Mouse (Mus musculus) liver, embryonic 16.5 days (tissue): Measurements from ENCODE around the gene Mccc1. TPM values are rescaled to one million over a fixed set of nuclear protein-coding genes. Genes with fewer than 3 reads are reported as not detected.

Source experiments
- ATAC-seq: fragments of 200-750 bp; cut with Nextera tagmentation; 2 replicates; pipeline ENCODE4 v1.8.0; 2017; ENCODE audit warnings: low read depth, mild to moderate bottlenecking, moderate number of reproducible peaks, moderate library complexity
- H3K27ac ChIP-seq: fragments of 300-500 bp; sonication (generic); 2 replicates; pipeline ENCODE4 v1.5.1; 2014; ENCODE audit warnings: mild to moderate bottlenecking, low read length
- H3K27me3 ChIP-seq: fragments of 300-500 bp; sonication (generic); 2 replicates; pipeline ENCODE4 v1.6.1; 2014; ENCODE audit warnings: low read depth, low read length, mixed read lengths; ENCODE audit not compliant: control insufficient read depth, insufficient read depth
- H3K36me3 ChIP-seq: fragments of 300-500 bp; sonication (generic); 2 replicates; pipeline ENCODE4 v1.6.1; 2014; ENCODE audit warnings: mild to moderate bottlenecking; ENCODE audit not compliant: control insufficient read depth, insufficient read depth
- H3K4me1 ChIP-seq: fragments of 300-500 bp; sonication (generic); 2 replicates; pipeline ENCODE4 v1.6.1; 2014; ENCODE audit warnings: low read depth, low read length, mixed read lengths; ENCODE audit not compliant: control insufficient read depth
- H3K4me2 ChIP-seq: fragments of 300-500 bp; sonication (generic); 2 replicates; pipeline ENCODE4 v1.6.1; 2014; ENCODE audit warnings: low read depth, low read length, mixed read lengths
- H3K4me3 ChIP-seq: fragments of 300-500 bp; sonication (generic); 2 replicates; pipeline ENCODE4 v1.5.1; 2014; ENCODE audit warnings: low read depth, mild to moderate bottlenecking, low read length
- H3K9ac ChIP-seq: fragments of 300-500 bp; sonication (generic); 2 replicates; pipeline ENCODE4 v1.6.1; 2014; ENCODE audit warnings: low read depth, low read length
- H3K9me3 ChIP-seq: fragments of 300-500 bp; sonication (generic); replicated peaks from 2 replicates; pipeline ENCODE4 v1.6.1; 2016; ENCODE audit warnings: low read length; ENCODE audit not compliant: control insufficient read depth
- WGBS: fragments of 180-500 bp; shearing (Covaris S2); extraction: QIAGEN DNeasy Blood & Tissue Kit; methylation state at CpG from one replicate; pipeline ENCODE4 v1.1.7; 2014; ENCODE audit not compliant: insufficient replicate concordance; 5-methylcytosine and 5-hydroxymethylcytosine counted together
- polyA plus RNA-seq: library from polyadenylated mRNA; unstranded; fragments of >200 nt; fragmentation: Nextera tagmentation; extraction: Ambion mirVana; gene quantifications from 2 replicates; pipeline ENCODE4 v1.2.1, GENCODE M21; 2015

The Mccc1 gene
- polyA plus RNA-seq, 1 experiment from 2014 or later, result 15.3 TPM

- Histone ChIP-seq H3K36me3 (no peaks in the 10 kb centered on the region), H3K4me1 (peaks cover 32% of the 10 kb centered on the region), H3K27ac (peak overlapping the region; percentile 93), H3K4me3 (peak overlapping the region; percentile 92), H3K27me3 (no peaks in the 10 kb centered on the region), H3K4me2 (peak overlapping the region; percentile 81), H3K9me3 (no peaks in the 10 kb centered on the region), H3K9ac (peak overlapping the region; percentile 100)
- under 1% methylated on average over 56 of the region's 65 CpGs for WGBS
- ATAC-seq, result peak; percentile 64
Measured at GRCm38 (mm10) chr3:35931896-35932727, 68.4 kb downstream of the Mccc1 start.

GRCm38 (mm10) chr3:35931359-35931758 is 69.1 kb downstream of the Mccc1 start:
- ATAC-seq, result no peak
- Histone ChIP-seq H3K27ac (peak overlapping the region; percentile 93), H3K4me3 (peak overlapping the region; percentile 92), H3K9me3 (no peaks in the 10 kb centered on the region), H3K4me2 (peak overlapping the region; percentile 81), H3K9ac (peak overlapping the region; percentile 100), H3K27me3 (no peaks in the 10 kb centered on the region), H3K4me1 (peaks cover 37% of the 10 kb centered on the region), H3K36me3 (no peaks in the 10 kb centered on the region)
- WGBS, result 6% methylated on average over 7 of the region's 7 CpGs

- no peaks in the 10 kb centered on the region for H3K27me3 ChIP-seq
- H3K9me3 ChIP-seq, result no peaks in the 10 kb centered on the region
- H3K9ac ChIP-seq, result peak overlapping the region; percentile 51
- no peaks in the 10 kb centered on the region for H3K36me3 ChIP-seq
- H3K4me2 ChIP-seq, result peak overlapping the region; percentile 62
- H3K4me1 ChIP-seq, result peaks cover 49% of the 10 kb centered on the region
- H3K4me3 ChIP-seq, result peak overlapping the region; percentile 44
- WGBS, result 7% methylated on average over 8 of the region's 8 CpGs
- peak overlapping the region; percentile 80 for H3K27ac ChIP-seq
- no peak for ATAC-seq
Measured at GRCm38 (mm10) chr3:35929831-35930230, 70.6 kb downstream of the Mccc1 start.

- peak overlapping the region; percentile 80 for H3K27ac ChIP-seq
- H3K27me3 ChIP-seq, result no peaks in the 10 kb centered on the region
- H3K9me3 ChIP-seq, result no peaks in the 10 kb centered on the region
- no peak for ATAC-seq
- H3K9ac ChIP-seq, result peak overlapping the region; percentile 51
- peaks cover 47% of the 10 kb centered on the region for H3K4me1 ChIP-seq
- H3K4me2 ChIP-seq, result peak overlapping the region; percentile 62
- no peaks in the 10 kb centered on the region for H3K36me3 ChIP-seq
- H3K4me3 ChIP-seq, result peak overlapping the region; percentile 44; the same call in 1 of the 2 replicates
- 15% methylated on average over 3 of the region's 3 CpGs for WGBS
Measured at GRCm38 (mm10) chr3:35929406-35929805, 71.1 kb downstream of the Mccc1 start.

- peak overlapping the region; percentile 50 for H3K27ac ChIP-seq
- H3K4me1 ChIP-seq, result peaks cover 65% of the 10 kb centered on the region
- H3K36me3 ChIP-seq, result no peaks in the 10 kb centered on the region
- H3K9ac ChIP-seq, result no peak overlapping the region
- 62% methylated on average over 2 of the region's 2 CpGs for WGBS
- no peak for ATAC-seq
- H3K27me3 ChIP-seq, result no peaks in the 10 kb centered on the region
- H3K4me3 ChIP-seq, result no peak overlapping the region
- no peaks in the 10 kb centered on the region for H3K9me3 ChIP-seq
- 0 out of 2 replicates have a peak overlapping the region, but pooled peaks have one; percentile 9 for H3K4me2 ChIP-seq
Measured at GRCm38 (mm10) chr3:35925852-35926251, 74.6 kb downstream of the Mccc1 start.

- peaks cover 57% of the 10 kb centered on the region for H3K4me1 ChIP-seq
- ATAC-seq, result peak; percentile 70
- H3K4me2 ChIP-seq, result peak overlapping the region; percentile 67
- no peaks in the 10 kb centered on the region for H3K27me3 ChIP-seq
- H3K27ac ChIP-seq, result peak overlapping the region; percentile 96
- 22% methylated on average over 3 of the region's 3 CpGs for WGBS
- H3K4me3 ChIP-seq, result peak overlapping the region; percentile 41
- H3K36me3 ChIP-seq, result peaks cover 3% of the 10 kb centered on the region; the same call in 1 of the 2 replicates
- peak overlapping the region; percentile 63 for H3K9ac ChIP-seq
- H3K9me3 ChIP-seq, result no peaks in the 10 kb centered on the region
Measured at GRCm38 (mm10) chr3:35924007-35924406, 76.5 kb downstream of the Mccc1 start.

- Histone ChIP-seq H3K36me3 (peaks cover 3% of the 10 kb centered on the region; the same call in 1 of the 2 replicates), H3K4me1 (peaks cover 52% of the 10 kb centered on the region), H3K4me2 (peak overlapping the region; percentile 67), H3K27me3 (no peaks in the 10 kb centered on the region), H3K9me3 (no peaks in the 10 kb centered on the region), H3K27ac (peak overlapping the region; percentile 96), H3K9ac (peak overlapping the region; percentile 63), H3K4me3 (peak overlapping the region; percentile 41)
- ATAC-seq, result peak; percentile 99
- WGBS, result 9% methylated on average over 7 of the region's 7 CpGs
Measured at GRCm38 (mm10) chr3:35923495-35923894, 77.0 kb downstream of the Mccc1 start.

GRCm38 (mm10) chr3:35922522-35922921 is 78.0 kb downstream of the Mccc1 start:
- H3K4me1 ChIP-seq, result peaks cover 52% of the 10 kb centered on the region
- peaks cover 4% of the 10 kb centered on the region; the same call in 1 of the 2 replicates for H3K36me3 ChIP-seq
- peak overlapping the region; percentile 39; the same call in 1 of the 2 replicates for H3K9ac ChIP-seq
- 44% methylated on average over 4 of the region's 4 CpGs for WGBS
- H3K27me3 ChIP-seq, result no peaks in the 10 kb centered on the region
- H3K4me2 ChIP-seq, result peak overlapping the region; percentile 67
- H3K27ac ChIP-seq, result peak overlapping the region; percentile 96
- ATAC-seq, result no peak
- H3K4me3 ChIP-seq, result 0 out of 2 replicates have a peak overlapping the region, but pooled peaks have one; percentile 3
- no peaks in the 10 kb centered on the region for H3K9me3 ChIP-seq

GRCm38 (mm10) chr3:35918229-35918628 is 82.2 kb downstream of the Mccc1 start:
- 0 out of 2 replicates have a peak overlapping the region, but pooled peaks have one; percentile 6 for H3K27ac ChIP-seq
- H3K9me3 ChIP-seq, result no peaks in the 10 kb centered on the region
- peaks cover 21% of the 10 kb centered on the region for H3K4me1 ChIP-seq
- H3K27me3 ChIP-seq, result no peaks in the 10 kb centered on the region
- H3K9ac ChIP-seq, result no peak overlapping the region
- no peak for ATAC-seq
- H3K4me2 ChIP-seq, result no peak overlapping the region
- no peak overlapping the region for H3K4me3 ChIP-seq
- H3K36me3 ChIP-seq, result peaks cover 10% of the 10 kb centered on the region
- 69% methylated on average over 3 of the region's 3 CpGs for WGBS
